Mouse (Mus musculus): ENCODE measurements at regions not wholly inside any gene's neighbourhood (a gene's known extent, or its start where the extent isn't known, plus 50 kb on each side); places are given as distances from the start of the nearest gene placed in this dataset.

- Histone ChIP-seq H3K27ac (no peak overlapping the region), H3K4me2 (ENCODE audit: low read length) (no peak overlapping the region), H3K4me1 (replicated peaks; ENCODE audit: insufficient read depth, low read length) (0 out of 2 replicates have a peak, but pooled peaks cover 3% of the 10 kb centered on the region), H3K9ac (ENCODE audit: low read depth, low read length) (no peak overlapping the region), H3K4me3 (replicated peaks; ENCODE audit: low read depth, low read length) (no peak overlapping the region), H3K9me3 (replicated peaks; ENCODE audit: low read length) (no peaks in the 10 kb centered on the region), H3K36me3 (ENCODE audit: insufficient read depth, low read length) (no peaks in the 10 kb centered on the region), H3K27me3 (ENCODE audit: insufficient read depth, low read length) (no peaks in the 10 kb centered on the region)
- no peak for DNase-seq (ENCODE audit: low spot score)
- 90% methylated on average over 5 of the region's 5 CpGs for WGBS
- no peak for ATAC-seq (replicated peaks; ENCODE audit: low FRiP score, low read depth)
- no peak for TF ChIP-seq CTCF (IDR thresholded peaks at IDR 0.05; ENCODE audit: low read depth)
Observed at GRCm38 (mm10) chr16:26157606-26158005, 52.0 kb upstream of the P3h2 start.
